Mouse (Mus musculus) thymus, adult 2 months (tissue): ENCODE data around the gene Sac3d1. TPM values are rescaled to one million over a fixed set of nuclear protein-coding genes. Genes with fewer than 3 reads are reported as not detected.
A peak's percentile ranks its signal among the peaks of the same experiment; 100 is the strongest.

Source experiments
- DNase-seq: peaks from one replicate; pipeline ENCODE4 v3.0.0; 2021
- H3K27ac ChIP-seq: fragments of 200-500 bp; 2 replicates; pipeline ENCODE4 v1.5.1; 2012; ENCODE audit warnings: low read length, control low read depth; ENCODE audit not compliant: control insufficient read depth, insufficient read depth
- H3K27me3 ChIP-seq: fragments of 200-500 bp; 2 replicates; pipeline ENCODE4 v1.6.1; 2012; ENCODE audit warnings: mild to moderate bottlenecking, low read length, moderate library complexity, mixed read lengths; ENCODE audit not compliant: control insufficient read depth, insufficient read depth
- H3K36me3 ChIP-seq: fragments of 200-500 bp; 2 replicates; pipeline ENCODE4 v1.6.1; 2012; ENCODE audit warnings: mild to moderate bottlenecking, low read length, moderate library complexity; ENCODE audit not compliant: control insufficient read depth, insufficient read depth
- H3K4me1 ChIP-seq: fragments of 200-500 bp; replicated peaks from 2 replicates; pipeline ENCODE4 v1.6.1; 2012; ENCODE audit warnings: low read length; ENCODE audit not compliant: control insufficient read depth, insufficient read depth
- H3K4me3 ChIP-seq: fragments of 200-500 bp; 2 replicates; pipeline ENCODE4 v1.5.1; 2012; ENCODE audit warnings: mild to moderate bottlenecking, low read length, control low read depth, moderate library complexity; ENCODE audit not compliant: control insufficient read depth, insufficient read depth
- CTCF ChIP-seq: fragments of 200-500 bp; IDR thresholded peaks from 2 replicates; pipeline ENCODE4 v1.5.1; 2012; ENCODE audit warnings: mild to moderate bottlenecking, control low read depth, low read length, moderate library complexity, borderline replicate concordance; ENCODE audit not compliant: control insufficient read depth, poor library complexity, insufficient read depth; ENCODE audit errors: extremely low read depth
- POLR2A ChIP-seq: fragments of 200-500 bp; IDR thresholded peaks from 2 replicates; pipeline ENCODE4 v1.6.1; 2012; ENCODE audit warnings: mild to moderate bottlenecking, low read length, control low read depth, moderate library complexity; ENCODE audit not compliant: control insufficient read depth, poor library complexity, insufficient read depth; ENCODE audit errors: extremely low read depth
- WGBS: fragments of 180-500 bp; shearing (Covaris S2); methylation state at CpG from one replicate; pipeline ENCODE4 v1.1.7; 2018; 5-methylcytosine and 5-hydroxymethylcytosine counted together
- polyA plus RNA-seq: library from polyadenylated mRNA; depleted of rRNA; stranded (reverse); fragments of >200 nt; gene quantifications from 2 replicates; pipeline ENCODE4 v1.2.3, GENCODE M21; 2012

Gene Sac3d1
- polyA plus RNA-seq, 1 experiment: 71.3 TPM

DNA sequence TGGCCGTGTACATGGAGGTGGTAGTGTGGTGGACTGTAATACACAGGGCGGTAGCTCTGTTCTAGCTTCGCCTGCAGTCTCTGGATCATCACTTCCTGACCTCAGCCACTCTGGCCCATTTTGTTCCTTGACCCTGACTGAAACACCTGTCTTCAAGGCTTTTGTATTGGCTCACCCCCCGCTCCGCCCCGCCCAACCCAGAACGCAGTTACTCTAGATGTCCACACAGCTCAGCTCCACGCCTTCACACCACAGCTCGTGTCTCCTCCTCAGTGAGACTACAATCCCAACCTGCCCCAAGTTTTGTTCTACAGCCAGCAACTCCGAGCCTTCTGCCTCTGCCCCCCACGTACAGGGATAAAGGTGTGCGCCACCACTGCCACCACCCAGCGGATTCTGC lies 29.6 kb downstream of the Sac3d1 start:
- Histone ChIP-seq H3K4me3 (no peak overlapping the region), H3K36me3 (peaks cover 15% of the 10 kb centered on the region; the same call in 1 of the 2 replicates), H3K27me3 (no peaks in the 10 kb centered on the region), H3K27ac (no peak overlapping the region), H3K4me1 (peaks cover 14% of the 10 kb centered on the region)
- TF ChIP-seq POLR2A (no peak), CTCF (no peak)
- DNase-seq: no peak
- WGBS: 96% methylated on average over 13 of the region's 13 CpGs

DNA sequence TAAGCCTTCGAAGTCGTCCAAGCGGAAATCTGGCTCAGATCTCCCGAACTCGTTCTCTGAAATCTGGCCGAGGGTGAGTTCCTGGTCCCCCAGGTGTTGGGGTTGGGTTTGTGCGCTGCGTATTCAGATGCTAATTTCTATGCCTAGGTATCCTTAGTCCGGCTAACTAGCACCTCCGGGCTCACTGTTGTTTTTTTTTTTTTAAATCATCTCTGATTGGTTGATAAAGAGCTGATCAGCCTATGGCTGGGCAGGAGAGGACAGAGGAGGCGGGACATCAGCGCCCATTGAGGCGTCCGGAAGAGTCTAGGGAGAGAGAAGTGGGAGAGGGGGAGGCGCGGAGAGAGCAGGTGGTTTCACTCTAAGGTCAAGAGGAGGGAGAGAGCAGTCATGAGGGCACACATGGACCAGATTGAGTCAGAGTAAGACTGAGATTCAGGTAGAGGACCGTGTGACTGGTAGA lies 33.0 kb downstream of the Sac3d1 start:
- Histone ChIP-seq H3K4me3 (peak overlapping the region; percentile 59), H3K4me1 (peaks cover 16% of the 10 kb centered on the region), H3K36me3 (peaks cover 13% of the 10 kb centered on the region; the same call in 1 of the 2 replicates), H3K27ac (no peak overlapping the region), H3K27me3 (no peaks in the 10 kb centered on the region)
- under 1% methylated on average over 17 of the region's 17 CpGs for WGBS
- no peak; the same call in 1 of the 2 replicates for TF ChIP-seq POLR2A
- no peak for TF ChIP-seq CTCF
- peak; percentile 52 for DNase-seq

DNA sequence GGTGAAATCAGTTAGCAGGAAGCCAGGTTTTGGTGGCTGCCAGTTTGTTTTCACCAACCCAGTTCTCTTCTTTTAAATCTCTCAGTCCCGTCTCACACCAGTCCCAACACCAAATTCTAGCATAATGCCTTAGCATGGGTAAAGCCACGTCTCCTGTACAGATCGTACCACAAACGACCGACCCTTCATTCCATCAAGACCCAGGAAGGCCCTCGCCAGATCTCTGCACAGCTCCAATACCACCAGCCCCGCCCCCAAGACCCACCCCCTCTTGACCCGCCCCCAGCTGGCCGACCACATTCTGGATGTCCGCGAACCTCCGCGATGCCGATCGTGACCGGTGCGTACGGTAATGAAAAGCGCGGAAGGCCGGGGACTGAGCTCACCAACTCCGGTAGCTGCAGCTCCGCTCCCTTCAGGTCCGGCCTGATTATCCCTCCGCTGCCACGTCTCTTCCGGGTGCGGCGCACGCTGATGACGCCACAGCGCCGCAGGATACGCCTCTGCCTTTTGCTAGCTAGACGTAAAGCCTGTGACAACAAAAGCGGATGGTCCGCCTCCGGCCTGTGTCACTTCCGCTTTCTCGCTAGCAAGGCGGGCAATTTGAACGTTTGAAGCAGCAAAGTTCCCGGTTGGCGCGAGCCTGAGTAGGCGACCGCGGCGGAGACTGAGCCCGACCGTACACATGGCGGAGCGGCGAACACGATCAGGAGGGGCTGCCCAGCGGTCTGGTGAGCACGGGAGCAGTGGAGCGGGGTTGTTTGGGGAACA lies 33.8 kb downstream of the Sac3d1 start, which contains the start of the genes Zfpl1 and Cdca5:
TSS of gene Zfpl1 (minus strand) at position 479 of the 771 bp plus-strand sequence.
TSS of gene Cdca5 (plus strand) at position 506 of the 771 bp plus-strand sequence.
- TF ChIP-seq POLR2A (no peak; the same call in none of the 2 replicates), CTCF (peak; percentile 35; the same call in 1 of the 2 replicates)
- no peaks in the 10 kb centered on the region for H3K27me3 ChIP-seq
- no peak within 1 kb of the TSS for H3K27ac ChIP-seq
- WGBS: under 1% methylated on average over 57 of the region's 58 CpGs
- H3K4me3 ChIP-seq: peak within 1 kb of the TSS; percentile 71
- H3K36me3 ChIP-seq: peaks cover 7% of the 10 kb centered on the region; the same call in 1 of the 2 replicates
- peak; percentile 94 for DNase-seq
- H3K4me1 ChIP-seq: peaks cover 16% of the 10 kb centered on the region

DNA sequence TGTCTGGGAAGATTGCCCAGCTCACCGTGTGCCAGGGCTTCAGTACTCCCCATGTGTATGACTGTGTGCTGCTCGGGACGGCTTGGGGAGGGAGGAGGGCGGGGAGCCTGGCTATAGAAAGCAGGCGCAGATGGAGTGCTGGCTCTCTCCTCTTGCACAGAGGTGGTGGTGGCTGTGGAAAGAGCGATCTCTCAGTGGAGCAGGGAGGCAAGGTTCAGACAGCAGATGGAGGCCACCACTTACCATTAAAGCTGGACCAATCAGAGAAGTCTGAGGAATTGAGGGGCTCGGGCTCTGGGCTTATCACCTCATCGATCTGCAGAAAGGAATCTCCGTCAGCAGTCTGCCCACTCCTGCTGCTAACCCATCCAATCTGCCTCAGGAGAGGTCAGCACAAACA lies 36.3 kb downstream of the Sac3d1 start, which contains the start of gene Gm28374:
TSS of gene Gm28374 (minus strand) at position 101 of the 400 bp plus-strand sequence.
- Histone ChIP-seq H3K27me3 (no peaks in the 10 kb centered on the region), H3K36me3 (peaks cover 7% of the 10 kb centered on the region; the same call in 1 of the 2 replicates), H3K4me3 (no peak within 1 kb of the TSS), H3K4me1 (peaks cover 18% of the 10 kb centered on the region), H3K27ac (no peak within 1 kb of the TSS)
- TF ChIP-seq CTCF (no peak), POLR2A (no peak)
- WGBS: 93% methylated on average over 9 of the region's 9 CpGs
- DNase-seq: no peak

DNA sequence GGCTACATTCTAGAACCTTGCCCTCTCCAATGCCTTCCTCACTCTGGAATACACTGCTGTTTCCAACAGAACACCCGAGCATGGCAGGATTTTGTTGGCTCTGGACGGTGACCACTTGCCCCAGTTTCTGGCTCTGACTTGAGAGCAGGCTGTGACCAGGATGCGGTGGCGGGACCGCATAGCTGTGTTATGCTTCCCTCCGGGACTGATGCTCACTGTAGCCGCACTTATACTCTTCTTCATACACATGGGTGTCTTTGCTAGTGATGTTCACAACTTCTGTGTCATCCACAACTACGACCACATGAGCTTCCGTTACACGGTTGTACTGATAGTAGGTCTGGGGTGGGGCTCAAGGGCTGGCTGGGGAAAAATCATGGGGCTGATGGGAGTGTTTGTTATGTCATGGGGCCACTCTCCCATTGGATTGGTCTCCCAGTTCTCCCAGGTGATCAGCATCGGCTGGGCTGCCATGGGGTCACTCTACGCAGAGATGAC lies 38.4 kb downstream of the Sac3d1 start, which contains the start of gene Tmem262:
TSS of gene Tmem262 (plus strand) at position 51 of the 498 bp plus-strand sequence.
- no peak within 1 kb of the TSS for H3K4me3 ChIP-seq
- peaks cover 17% of the 10 kb centered on the region for H3K4me1 ChIP-seq
- TF ChIP-seq CTCF (no peak), POLR2A (no peak)
- WGBS: 98% methylated on average over 12 of the region's 12 CpGs
- no peak within 1 kb of the TSS for H3K27ac ChIP-seq
- H3K27me3 ChIP-seq: no peaks in the 10 kb centered on the region
- DNase-seq: no peak
- peaks cover 7% of the 10 kb centered on the region; the same call in 1 of the 2 replicates for H3K36me3 ChIP-seq
